Mouse (Mus musculus): Measurements from ENCODE around the gene Cacna2d3.

Gene Cacna2d3

DNA sequence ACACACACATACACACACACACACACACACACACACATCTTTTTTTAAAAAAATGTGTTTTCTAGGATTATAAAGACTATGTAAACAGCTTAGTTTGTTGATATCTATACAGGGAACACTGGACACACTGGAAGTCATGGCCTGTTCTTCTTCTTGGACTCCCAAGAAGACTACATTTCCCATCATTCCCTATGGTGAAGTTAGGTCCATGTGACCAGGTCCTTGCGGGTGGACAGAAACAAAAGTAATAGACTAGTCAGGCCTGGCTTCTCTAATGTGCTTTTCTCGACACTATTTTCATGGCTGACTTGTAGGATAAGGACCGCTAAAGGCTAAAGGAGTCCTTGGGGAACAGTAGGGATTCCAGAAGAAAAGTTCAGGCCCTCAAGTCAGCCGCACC is 78.4 kb downstream of the Cacna2d3 start:
- in situ Hi-C loops (cut with MboI) = no loop called here

- in situ Hi-C loops (cut with MboI) = no loop called here
Measured at GRCm38 (mm10) chr14:29639266-29639665, 82.4 kb downstream of the Cacna2d3 start.

GRCm38 (mm10) chr14:29628213-29628612 is 93.5 kb downstream of the Cacna2d3 start:
- in situ Hi-C loops (cut with MboI) = no loop called here

DNA sequence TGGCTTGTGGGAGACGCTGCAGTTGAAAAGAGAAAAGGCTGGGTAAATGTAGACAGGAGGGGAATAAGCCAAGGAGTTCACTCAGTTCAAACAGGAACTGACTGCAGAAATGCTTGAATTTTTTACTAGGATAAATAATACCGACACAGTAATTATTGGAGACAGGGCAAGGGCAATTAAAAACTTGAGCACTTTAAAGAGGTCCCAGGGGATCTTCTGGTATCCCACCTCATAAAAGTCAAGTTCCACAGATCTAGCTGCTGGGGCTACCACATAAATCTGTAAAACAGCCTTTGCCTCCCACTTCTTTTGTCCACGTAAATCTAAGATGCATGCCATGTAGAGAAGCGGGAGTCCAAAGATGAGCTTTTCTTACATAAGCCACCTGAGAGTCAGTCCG is 109.2 kb downstream of the Cacna2d3 start:
- in situ Hi-C loops (cut with MboI) = no loop called here

DNA sequence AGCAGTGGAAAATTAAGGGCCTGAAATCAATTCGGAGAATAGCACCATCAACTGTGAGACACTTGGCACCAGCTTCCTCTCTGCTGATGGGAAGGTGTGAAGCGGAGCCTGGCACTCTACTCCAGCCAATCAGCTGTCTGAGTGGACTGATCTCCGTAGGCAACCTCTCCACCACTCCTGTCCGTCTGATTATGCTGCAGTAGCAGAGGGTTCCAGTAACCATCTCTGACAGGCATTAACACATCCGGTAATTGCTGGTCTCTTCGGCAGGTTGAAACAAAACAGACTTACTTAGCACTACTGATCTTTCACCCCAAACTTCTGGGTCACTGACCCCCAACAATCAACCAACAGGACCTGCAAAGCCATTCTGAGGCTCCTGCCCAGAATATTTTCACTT is 112.9 kb downstream of the Cacna2d3 start:
- in situ Hi-C loops (cut with MboI) = no loop called here

DNA sequence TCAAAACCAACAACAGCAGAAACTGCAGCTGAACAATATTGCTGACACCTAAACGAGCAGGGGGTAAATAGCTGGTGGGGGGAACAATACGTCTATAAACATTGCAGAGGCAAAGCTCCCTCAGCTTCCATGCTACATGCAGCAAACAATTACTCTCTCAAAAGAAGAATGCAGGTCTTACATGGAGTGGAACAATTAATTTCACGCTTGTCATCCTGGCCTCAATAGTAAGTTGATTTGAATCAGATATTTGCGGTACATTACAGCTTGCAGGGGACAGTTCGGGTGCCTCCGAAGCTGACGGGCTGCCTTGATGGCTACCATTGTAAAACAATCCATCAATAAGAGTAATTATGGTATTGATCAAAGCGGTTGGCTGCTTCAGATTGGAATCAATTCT is 122.2 kb downstream of the Cacna2d3 start:
- in situ Hi-C loops (cut with MboI) = no loop called here

DNA sequence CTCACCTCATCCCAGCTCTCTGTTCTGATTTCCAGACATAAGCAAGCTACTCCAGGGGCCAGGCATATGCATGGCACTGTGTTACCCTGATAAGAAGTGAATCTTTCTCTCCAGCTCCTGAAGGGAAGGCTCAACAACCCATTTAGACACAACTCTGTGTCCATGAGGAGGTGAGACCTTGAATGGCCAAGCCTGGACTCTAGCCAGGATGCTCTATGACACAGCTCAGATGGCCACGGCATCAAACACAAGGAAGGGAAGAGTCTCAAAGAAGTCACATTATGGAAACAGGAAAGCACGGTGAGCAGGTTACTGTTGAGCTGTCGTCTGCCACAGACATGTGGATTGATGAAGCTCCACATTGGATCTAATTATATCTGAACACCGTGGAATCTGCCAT is 128.8 kb downstream of the Cacna2d3 start:
- in situ Hi-C loops (cut with MboI) = no loop called here

GRCm38 (mm10) chr14:29589628-29590027 is 132.0 kb downstream of the Cacna2d3 start:
- in situ Hi-C loops (cut with MboI) = no loop called here

GRCm38 (mm10) chr14:29581961-29582360 is 139.7 kb downstream of the Cacna2d3 start:
- in situ Hi-C loops (cut with MboI) = no loop called here

DNA sequence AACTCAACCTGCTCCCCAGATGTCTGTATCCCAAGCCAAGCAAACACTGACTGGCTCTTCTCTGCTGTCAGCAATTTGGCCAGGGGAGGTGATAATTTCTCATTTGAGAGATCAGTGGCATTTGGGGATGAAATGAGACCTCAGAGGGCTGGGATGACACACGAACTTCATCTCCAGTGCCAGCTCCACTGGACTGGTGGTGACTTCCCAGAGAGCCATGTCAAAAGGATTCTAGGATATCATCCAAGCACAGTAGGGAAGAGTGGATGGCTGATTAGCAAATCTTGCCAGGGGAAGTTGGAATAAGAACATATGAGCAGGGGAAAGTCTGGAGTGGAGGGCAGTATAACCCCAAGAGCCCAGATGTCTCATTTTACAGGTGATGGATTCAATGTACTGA is 143.9 kb downstream of the Cacna2d3 start:
- in situ Hi-C loops (cut with MboI) = no loop called here

DNA sequence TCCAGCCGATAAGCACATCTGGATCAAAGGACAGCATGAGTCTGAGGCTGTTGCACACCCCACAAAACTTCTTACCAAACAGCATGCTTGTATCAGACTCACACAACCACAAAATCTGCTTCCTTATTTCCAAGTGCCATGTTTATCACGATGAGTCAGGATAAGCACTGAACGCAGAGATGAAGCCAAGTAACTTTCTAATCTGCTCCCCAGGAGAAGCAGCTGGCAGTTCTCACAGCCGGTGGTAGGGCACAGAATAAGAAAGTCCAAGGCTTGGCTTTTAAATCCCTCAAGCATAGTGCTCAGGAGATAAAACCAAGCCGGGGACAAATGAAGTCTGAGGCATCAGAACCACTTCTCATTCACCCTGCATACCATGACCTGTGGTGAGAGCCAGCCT is 146.1 kb downstream of the Cacna2d3 start:
- in situ Hi-C loops (cut with MboI) = no loop called here

DNA sequence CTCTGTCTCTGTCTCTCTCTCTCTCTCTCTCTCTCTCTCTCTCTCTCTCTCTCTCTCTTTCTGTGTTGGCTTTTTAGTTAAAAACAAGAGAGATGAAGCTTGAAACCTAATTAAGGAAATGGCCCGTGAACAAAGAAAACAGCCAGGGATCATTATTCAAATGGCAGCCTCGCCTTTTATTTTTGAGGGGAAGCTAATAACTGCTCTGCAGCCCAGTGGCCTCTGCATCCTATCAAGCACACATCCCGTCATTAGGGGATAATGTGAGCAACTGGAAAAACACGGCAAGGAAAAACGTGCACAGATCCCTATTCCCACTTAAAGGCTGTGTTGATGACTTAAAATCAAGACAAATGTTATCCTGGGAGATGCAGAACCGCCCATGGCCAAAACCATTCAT is 159.0 kb downstream of the Cacna2d3 start:
- in situ Hi-C loops (cut with MboI) = no loop called here

GRCm38 (mm10) chr14:29561122-29561834 is 160.4 kb downstream of the Cacna2d3 start:
- in situ Hi-C loops (cut with MboI) = no loop called here

DNA sequence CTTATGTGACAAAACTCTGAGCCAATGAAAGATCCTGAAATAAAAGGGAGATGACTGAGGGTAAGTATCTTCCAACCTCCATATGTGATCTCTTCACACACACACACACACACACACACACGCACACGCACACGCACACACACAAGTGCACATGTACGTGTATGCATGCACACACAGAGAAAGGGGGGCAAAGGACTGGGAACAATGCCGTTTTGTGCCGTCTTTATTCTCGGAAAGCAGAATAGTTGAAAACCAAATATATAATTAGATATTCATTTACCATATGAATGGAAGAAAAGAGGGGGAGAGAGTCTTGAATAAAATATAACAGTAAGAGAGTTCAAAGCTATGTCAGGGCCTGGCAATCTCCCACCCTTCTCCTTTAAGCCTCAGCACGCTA is 163.2 kb downstream of the Cacna2d3 start:
- in situ Hi-C loops (cut with MboI) = no loop called here

DNA sequence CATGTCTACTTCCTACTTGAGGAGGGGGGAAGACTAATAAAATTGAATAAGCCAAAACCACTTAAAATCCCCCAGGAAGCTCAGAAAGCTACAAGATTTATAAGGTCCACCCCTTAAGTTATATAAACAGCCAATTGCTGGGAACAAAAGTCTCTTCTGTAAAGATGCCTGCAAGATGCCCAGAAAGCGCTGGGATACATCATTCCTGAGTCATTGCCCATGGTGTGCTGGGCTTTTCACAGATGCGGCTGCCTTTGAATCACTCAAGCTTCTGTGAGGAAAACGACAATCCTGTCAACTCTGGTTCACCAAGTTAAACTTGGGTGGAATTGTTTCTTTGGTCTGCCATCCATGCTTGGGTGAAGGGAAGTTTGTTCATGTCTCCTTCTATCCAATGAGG is 165.5 kb downstream of the Cacna2d3 start:
- in situ Hi-C loops (cut with MboI) = no loop called here

- in situ Hi-C loops (cut with MboI) = no loop called here
Measured at GRCm38 (mm10) chr14:29552471-29552870, 169.2 kb downstream of the Cacna2d3 start.

DNA sequence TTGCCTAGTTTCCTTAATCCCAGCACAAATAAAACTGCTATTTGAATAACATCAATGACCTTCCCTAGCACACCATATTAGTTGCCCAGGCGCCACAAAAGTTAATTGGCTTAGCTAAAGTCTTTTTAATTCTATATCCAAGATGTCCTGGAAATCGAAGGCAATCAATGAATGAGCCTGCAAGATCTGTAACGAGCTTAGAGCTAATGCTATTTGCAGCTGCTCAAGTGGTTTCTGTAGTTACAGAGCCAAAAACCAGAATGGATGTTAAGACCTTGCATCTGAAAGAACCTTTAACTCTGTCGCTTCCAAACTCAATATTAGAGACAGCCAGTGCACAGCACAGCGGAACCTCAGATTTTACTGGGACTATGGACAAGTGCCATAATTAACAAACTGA is 173.0 kb downstream of the Cacna2d3 start:
- in situ Hi-C loops (cut with MboI) = no loop called here

- in situ Hi-C loops (cut with MboI) = no loop called here
Measured at GRCm38 (mm10) chr14:29530516-29530915, 191.1 kb downstream of the Cacna2d3 start.

DNA sequence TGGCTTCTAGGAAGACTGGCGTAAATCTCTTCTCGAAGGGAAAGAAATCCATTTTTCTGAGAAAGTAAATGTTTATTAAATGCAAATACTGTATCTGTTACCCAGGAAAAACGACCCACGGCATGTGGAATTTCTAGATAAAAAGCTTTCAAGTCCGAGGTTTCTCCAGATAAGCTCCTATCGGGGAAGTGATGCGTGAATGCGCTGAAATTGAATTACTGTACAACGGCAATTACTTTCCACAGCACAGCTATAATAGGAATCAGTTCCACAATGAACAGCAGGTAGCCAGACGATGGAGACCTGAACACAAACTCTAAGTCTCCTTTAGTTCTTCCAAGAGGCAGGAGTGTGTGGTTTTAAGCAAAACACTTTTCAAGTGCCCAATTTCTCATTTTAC is 193.0 kb downstream of the Cacna2d3 start:
- in situ Hi-C loops (cut with MboI) = no loop called here

GRCm38 (mm10) chr14:29519751-29520669 is 201.7 kb downstream of the Cacna2d3 start:
- in situ Hi-C loops (cut with MboI) = no loop called here

GRCm38 (mm10) chr14:29502667-29503066 is 219.0 kb downstream of the Cacna2d3 start:
- in situ Hi-C loops (cut with MboI) = no loop called here

DNA sequence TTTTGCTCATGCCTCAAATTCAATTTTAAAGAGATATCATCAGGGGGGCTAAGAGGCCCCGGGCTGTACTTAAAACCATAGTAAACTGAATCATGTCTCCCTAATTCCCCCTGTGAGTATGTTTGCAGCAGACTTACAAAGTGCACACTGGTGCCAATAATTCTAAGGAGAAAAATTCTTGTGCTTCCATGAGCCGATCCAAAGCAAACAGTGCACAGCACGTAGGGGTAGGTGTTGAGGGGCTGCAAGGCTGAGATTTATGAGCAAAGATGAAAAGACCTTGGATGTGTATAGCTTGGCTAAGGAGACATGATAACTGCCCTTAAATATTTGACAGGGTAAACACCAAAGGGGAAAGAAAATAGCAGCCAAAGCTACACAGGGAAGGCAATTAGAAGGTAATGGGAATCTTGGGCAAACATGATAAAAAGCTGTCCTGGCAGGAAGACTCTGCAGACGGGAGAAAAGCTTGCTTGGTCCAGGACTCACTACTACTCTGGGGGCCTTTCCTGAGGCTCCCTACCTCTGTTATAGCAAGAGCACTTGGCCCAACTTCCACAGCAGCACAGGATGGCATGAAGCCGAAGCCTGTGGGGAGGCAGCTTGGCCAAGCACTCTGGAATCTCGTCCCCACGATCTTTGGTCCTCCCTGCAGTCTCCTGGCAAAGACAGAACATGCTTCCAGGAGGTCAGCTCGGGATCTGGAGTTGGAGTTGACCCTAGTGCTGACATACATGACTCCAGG is 222.9 kb downstream of the Cacna2d3 start:
- in situ Hi-C loops (cut with MboI) = no loop called here

All from mature B cell (primary cell).